Mouse (Mus musculus): ENCODE data around the gene Map7. TPM values are rescaled to one million over a fixed set of nuclear protein-coding genes. Genes with fewer than 3 reads are reported as not detected.

Map7 gene
- polyA plus RNA-seq, 1 experiment: 0.01 TPM

DNA sequence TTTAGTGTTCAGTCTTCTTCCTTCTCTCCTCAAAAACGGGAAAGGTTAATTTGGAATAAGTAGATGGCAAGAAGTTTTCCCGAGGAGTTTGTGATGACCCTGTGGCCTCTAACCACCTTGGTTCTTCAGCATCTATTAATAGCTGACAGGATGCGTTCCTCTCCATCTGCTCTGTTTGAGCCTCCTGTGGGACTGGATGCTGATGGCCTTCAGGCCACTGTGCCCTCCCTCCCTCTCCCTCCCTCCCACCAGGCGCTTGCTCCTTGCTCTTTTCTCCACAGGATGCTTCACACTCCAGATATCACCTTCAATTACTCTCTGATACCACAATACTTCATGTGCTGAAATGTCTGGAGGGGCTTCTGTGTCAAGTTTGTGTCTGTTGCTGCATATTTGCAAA lies 10.5 kb downstream of the Map7 start:
- Histone ChIP-seq H3K27me3 (ENCODE audit: control insufficient read depth, insufficient read depth, insufficient read length) (peaks cover 6% of the 10 kb centered on the region), H3ac (ENCODE audit: control insufficient read depth, insufficient read length) (no peak overlapping the region), H3K4me3 (no peak overlapping the region), H3K36me3 (ENCODE audit: control insufficient read depth, insufficient read depth) (no peaks in the 10 kb centered on the region), H3K79me2 (ENCODE audit: control insufficient read depth, insufficient read depth) (no peaks in the 10 kb centered on the region), H3K4me2 (ENCODE audit: low read depth) (no peak overlapping the region)
- TF ChIP-seq MYOG (IDR thresholded peaks at IDR 0.05; ENCODE audit: control insufficient read depth in 1 of 3, insufficient read depth in 1 of 3, insufficient read length in 2 of 3, low read depth in 2 of 3) (no peak), MAX (IDR thresholded peaks at IDR 0.05; ENCODE audit: low read depth) (no peak), USF1 (IDR thresholded peaks at IDR 0.05; ENCODE audit: low read depth) (no peak), CEBPB (IDR thresholded peaks at IDR 0.05; ENCODE audit: insufficient read depth, poor library complexity, severe bottlenecking) (no peak), REST (IDR thresholded peaks at IDR 0.05; ENCODE audit: insufficient read depth, insufficient read length) (no peak), POLR2A (IDR thresholded peaks at IDR 0.05; ENCODE audit: insufficient read length, low read depth) (no peak), TCF3 (IDR thresholded peaks at IDR 0.05; ENCODE audit: insufficient read length, low read depth) (no peak), E2F4 (IDR thresholded peaks at IDR 0.05; ENCODE audit: insufficient read depth) (no peak), MYOD1 (IDR thresholded peaks at IDR 0.05; ENCODE audit: control insufficient read depth in 1 of 3, insufficient read length in 2 of 3, low read depth in 2 of 3) (no peak), POLR2AphosphoS2 (IDR thresholded peaks at IDR 0.05; ENCODE audit: insufficient read length, low read depth) (no peak), TCF12 (IDR thresholded peaks at IDR 0.05; ENCODE audit: insufficient read depth, poor library complexity, severe bottlenecking) (no peak), SRF (IDR thresholded peaks at IDR 0.05; ENCODE audit: control insufficient read depth, insufficient read length, low read depth) (no peak)

DNA sequence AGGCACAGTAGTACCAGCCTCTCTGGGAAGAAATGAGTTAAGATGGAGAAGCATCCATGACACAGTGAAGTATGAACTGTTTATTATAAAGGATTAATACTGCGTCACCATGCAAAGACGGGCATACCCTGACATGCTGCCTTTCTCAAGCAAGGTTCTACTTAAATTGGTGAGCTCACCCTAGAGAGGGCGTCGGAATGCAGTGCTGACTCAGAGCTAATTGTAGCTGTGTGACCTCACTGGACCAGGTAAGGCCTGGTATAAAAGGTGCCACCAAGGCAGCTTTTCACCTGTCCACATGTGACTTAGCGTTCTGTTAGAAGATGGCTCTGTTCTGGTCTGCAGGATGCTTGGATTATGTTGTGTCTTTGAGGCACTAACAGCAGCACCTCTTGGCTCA lies 11.0 kb downstream of the Map7 start:
- no peaks in the 10 kb centered on the region for H3K79me2 ChIP-seq (ENCODE audit: control insufficient read depth, insufficient read depth)
- no peaks in the 10 kb centered on the region for H3K36me3 ChIP-seq (ENCODE audit: control insufficient read depth, insufficient read depth)
- H3K4me3 ChIP-seq: no peak overlapping the region
- H3K27me3 ChIP-seq (ENCODE audit: control insufficient read depth, insufficient read depth, insufficient read length): peaks cover 6% of the 10 kb centered on the region
- TF ChIP-seq MYOG (IDR thresholded peaks at IDR 0.05; ENCODE audit: control insufficient read depth in 1 of 3, insufficient read depth in 1 of 3, insufficient read length in 2 of 3, low read depth in 2 of 3) (no peak), SRF (IDR thresholded peaks at IDR 0.05; ENCODE audit: control insufficient read depth, insufficient read length, low read depth) (no peak)
- H3ac ChIP-seq (ENCODE audit: control insufficient read depth, insufficient read length): no peak overlapping the region
- H3K4me2 ChIP-seq (ENCODE audit: low read depth): no peak overlapping the region

DNA sequence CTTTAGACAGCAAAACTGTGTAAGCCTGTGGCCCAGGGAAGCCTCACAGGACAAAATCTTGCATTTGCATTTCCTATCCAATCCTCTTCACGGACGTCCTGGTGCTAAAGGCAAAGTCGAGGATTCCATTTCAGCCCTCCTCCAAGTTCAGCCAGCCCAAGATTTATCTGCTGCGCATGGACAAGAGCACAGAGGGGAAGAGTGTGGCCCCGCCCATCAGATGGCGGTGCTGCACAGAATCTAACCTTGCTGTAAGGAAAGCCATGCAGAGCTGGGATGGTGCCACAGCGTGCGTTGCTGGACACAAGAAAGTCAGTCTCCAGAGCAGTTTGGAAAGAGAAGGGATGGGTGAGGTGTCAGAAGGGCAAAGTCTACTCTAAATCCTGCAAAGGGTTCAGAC lies 12.6 kb downstream of the Map7 start:
- H3K4me2 ChIP-seq (ENCODE audit: low read depth): peak overlapping the region; percentile 44
- TF ChIP-seq TCF12 (IDR thresholded peaks at IDR 0.05; ENCODE audit: insufficient read depth, poor library complexity, severe bottlenecking) (no peak), MYOG (IDR thresholded peaks at IDR 0.05; ENCODE audit: control insufficient read depth in 1 of 3, insufficient read depth in 1 of 3, insufficient read length in 2 of 3, low read depth in 2 of 3) (no peak), USF1 (IDR thresholded peaks at IDR 0.05; ENCODE audit: low read depth) (no peak), SRF (IDR thresholded peaks at IDR 0.05; ENCODE audit: control insufficient read depth, insufficient read length, low read depth) (no peak), CEBPB (IDR thresholded peaks at IDR 0.05; ENCODE audit: insufficient read depth, poor library complexity, severe bottlenecking) (no peak), MAX (IDR thresholded peaks at IDR 0.05; ENCODE audit: low read depth) (no peak), POLR2AphosphoS2 (IDR thresholded peaks at IDR 0.05; ENCODE audit: insufficient read length, low read depth) (no peak), E2F4 (IDR thresholded peaks at IDR 0.05; ENCODE audit: insufficient read depth) (no peak)

DNA sequence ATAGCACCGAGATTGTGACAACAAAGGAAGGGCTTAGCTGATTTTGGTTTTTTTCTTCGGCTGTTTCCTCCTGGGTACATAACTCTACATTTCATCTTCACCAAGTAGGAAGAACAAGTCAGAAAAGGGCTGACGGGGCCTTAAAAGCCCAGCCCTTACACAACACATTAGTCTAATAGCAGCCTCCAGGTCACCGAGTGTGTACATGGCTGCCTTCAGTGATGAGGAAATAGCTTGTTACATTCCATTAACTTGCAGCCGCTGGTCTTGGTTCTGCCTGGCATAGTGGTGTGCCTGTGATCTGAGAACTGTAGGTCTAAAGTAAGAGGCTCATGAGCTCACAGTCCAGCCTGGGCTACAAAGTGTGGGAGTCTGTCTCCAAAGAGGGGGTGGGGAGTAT lies 16.5 kb downstream of the Map7 start:
- TF ChIP-seq SRF (IDR thresholded peaks at IDR 0.05; ENCODE audit: control insufficient read depth, insufficient read length, low read depth) (no peak), TCF3 (IDR thresholded peaks at IDR 0.05; ENCODE audit: insufficient read length, low read depth) (no peak), POLR2A (IDR thresholded peaks at IDR 0.05; ENCODE audit: insufficient read length, low read depth) (no peak), MAX (IDR thresholded peaks at IDR 0.05; ENCODE audit: low read depth) (no peak), MYOG (IDR thresholded peaks at IDR 0.05; ENCODE audit: control insufficient read depth in 1 of 3, insufficient read depth in 1 of 3, insufficient read length in 2 of 3, low read depth in 2 of 3) (no peak), POLR2AphosphoS2 (IDR thresholded peaks at IDR 0.05; ENCODE audit: insufficient read length, low read depth) (no peak)
- H3K36me3 ChIP-seq (ENCODE audit: control insufficient read depth, insufficient read depth): no peaks in the 10 kb centered on the region
- no peak overlapping the region for H3K4me2 ChIP-seq (ENCODE audit: low read depth)
- H3K27me3 ChIP-seq (ENCODE audit: control insufficient read depth, insufficient read depth, insufficient read length): no peaks in the 10 kb centered on the region
- H3K79me2 ChIP-seq (ENCODE audit: control insufficient read depth, insufficient read depth): no peaks in the 10 kb centered on the region
- no peak overlapping the region for H3K4me3 ChIP-seq
- no peak overlapping the region for H3ac ChIP-seq (ENCODE audit: control insufficient read depth, insufficient read length)

More for the DNA sequence above, 12.6 kb downstream of the Map7 start:
- no peaks in the 10 kb centered on the region for H3K36me3 ChIP-seq (ENCODE audit: control insufficient read depth, insufficient read depth)
- no peaks in the 10 kb centered on the region for H3K79me2 ChIP-seq (ENCODE audit: control insufficient read depth, insufficient read depth)
- no peak overlapping the region for H3K4me3 ChIP-seq
- no peaks in the 10 kb centered on the region for H3K27me3 ChIP-seq (ENCODE audit: control insufficient read depth, insufficient read depth, insufficient read length)
- H3ac ChIP-seq (ENCODE audit: control insufficient read depth, insufficient read length): no peak overlapping the region

DNA sequence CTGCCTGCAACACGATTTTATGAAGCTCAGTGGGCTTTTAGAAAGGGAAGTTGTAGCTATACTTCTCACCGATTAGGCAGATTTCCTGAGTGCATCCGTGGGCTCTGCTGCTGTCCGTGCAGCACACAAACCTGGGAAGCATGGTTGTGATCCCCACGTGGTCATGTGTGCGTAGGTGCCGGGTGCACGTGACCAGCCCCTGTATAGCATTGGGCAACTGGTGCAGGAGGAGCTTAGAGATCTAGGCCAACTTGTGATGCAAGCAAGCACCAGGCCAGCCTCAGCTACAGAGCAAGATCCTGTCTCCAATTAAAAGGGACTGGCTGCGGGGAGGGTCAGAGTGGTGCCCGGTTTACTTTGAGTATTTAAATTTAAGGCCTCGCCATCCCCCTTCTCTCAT lies 18.5 kb downstream of the Map7 start:
- H3K4me2 ChIP-seq (ENCODE audit: low read depth): no peak overlapping the region
- H3K27me3 ChIP-seq (ENCODE audit: control insufficient read depth, insufficient read depth, insufficient read length): peaks cover 3% of the 10 kb centered on the region
- H3K36me3 ChIP-seq (ENCODE audit: control insufficient read depth, insufficient read depth): no peaks in the 10 kb centered on the region
- no peak overlapping the region for H3ac ChIP-seq (ENCODE audit: control insufficient read depth, insufficient read length)
- no peak overlapping the region for H3K4me3 ChIP-seq
- no peaks in the 10 kb centered on the region for H3K79me2 ChIP-seq (ENCODE audit: control insufficient read depth, insufficient read depth)
- no peak for TF ChIP-seq MAX (IDR thresholded peaks at IDR 0.05; ENCODE audit: low read depth)
- no peak for TF ChIP-seq USF1 (IDR thresholded peaks at IDR 0.05; ENCODE audit: low read depth)
- TF ChIP-seq TCF3 (IDR thresholded peaks at IDR 0.05; ENCODE audit: insufficient read length, low read depth): no peak
- TF ChIP-seq TCF12 (IDR thresholded peaks at IDR 0.05; ENCODE audit: insufficient read depth, poor library complexity, severe bottlenecking): no peak
- no peak for TF ChIP-seq POLR2AphosphoS2 (IDR thresholded peaks at IDR 0.05; ENCODE audit: insufficient read length, low read depth)
- TF ChIP-seq REST (IDR thresholded peaks at IDR 0.05; ENCODE audit: insufficient read depth, insufficient read length): no peak
- no peak for TF ChIP-seq MYOG (IDR thresholded peaks at IDR 0.05; ENCODE audit: control insufficient read depth in 1 of 3, insufficient read depth in 1 of 3, insufficient read length in 2 of 3, low read depth in 2 of 3)
- TF ChIP-seq E2F4 (IDR thresholded peaks at IDR 0.05; ENCODE audit: insufficient read depth): no peak
- TF ChIP-seq MYOD1 (IDR thresholded peaks at IDR 0.05; ENCODE audit: control insufficient read depth in 1 of 3, insufficient read length in 2 of 3, low read depth in 2 of 3): no peak
- TF ChIP-seq POLR2A (IDR thresholded peaks at IDR 0.05; ENCODE audit: insufficient read length, low read depth): no peak
- no peak for TF ChIP-seq SRF (IDR thresholded peaks at IDR 0.05; ENCODE audit: control insufficient read depth, insufficient read length, low read depth)
- TF ChIP-seq CEBPB (IDR thresholded peaks at IDR 0.05; ENCODE audit: insufficient read depth, poor library complexity, severe bottlenecking): no peak
